Mouse (Mus musculus): ENCODE data around the gene Armh1.
"Not testable (repeated sequence)": the region's sequence is repeated elsewhere in the genome, so short reads cannot be mapped to it uniquely, and the experiment has no call there.

Armh1 gene

GRCm38 (mm10) chr4:117221836-117222235 lies 30.1 kb downstream of the Armh1 start:
- no peak for DNase-seq (ENCODE audit: low spot score in 2 of 2)

- no peak for DNase-seq (ENCODE audit: low spot score in 2 of 2)
Measured at GRCm38 (mm10) chr4:117220741-117221515, 31.0 kb downstream of the Armh1 start.

GRCm38 (mm10) chr4:117218517-117219219 lies 33.3 kb downstream of the Armh1 start:
- peak; percentile 53 to 59 for DNase-seq (ENCODE audit: low spot score in 2 of 2)

GRCm38 (mm10) chr4:117217029-117217428 lies 34.9 kb downstream of the Armh1 start:
- DNase-seq (ENCODE audit: low spot score in 2 of 2) = peak in 1 of 2 experiments; percentile 35

- DNase-seq (ENCODE audit: low spot score in 2 of 2) = no peak
Measured at GRCm38 (mm10) chr4:117214250-117214649, 37.7 kb downstream of the Armh1 start.

GRCm38 (mm10) chr4:117210147-117211074 lies 41.5 kb downstream of the Armh1 start:
- DNase-seq (ENCODE audit: low spot score in 2 of 2) = peak; percentile 52 to 56

GRCm38 (mm10) chr4:117209592-117209991 lies 42.3 kb downstream of the Armh1 start:
- no peak for DNase-seq (ENCODE audit: low spot score in 2 of 2)

- DNase-seq (ENCODE audit: low spot score in 2 of 2) = no peak
Measured at GRCm38 (mm10) chr4:117202992-117203354, 49.0 kb downstream of the Armh1 start.

GRCm38 (mm10) chr4:117202046-117202991 lies 49.6 kb downstream of the Armh1 start:
- DNase-seq (ENCODE audit: low spot score in 2 of 2) = peak in 1 of 2 experiments; percentile 32

GRCm38 (mm10) chr4:117191804-117192203 lies 60.1 kb downstream of the Armh1 start:
- no peak for DNase-seq (ENCODE audit: low spot score in 2 of 2)

GRCm38 (mm10) chr4:117190660-117191059 lies 61.3 kb downstream of the Armh1 start:
- DNase-seq (ENCODE audit: low spot score in 2 of 2) = no peak

GRCm38 (mm10) chr4:117189856-117190543 lies 61.9 kb downstream of the Armh1 start:
- DNase-seq (ENCODE audit: low spot score in 2 of 2) = peak; percentile 15 to 17

GRCm38 (mm10) chr4:117189382-117189855 lies 62.5 kb downstream of the Armh1 start:
- DNase-seq (ENCODE audit: low spot score in 2 of 2) = peak; percentile 83 to 85

GRCm38 (mm10) chr4:117188969-117189368 lies 63.0 kb downstream of the Armh1 start:
- DNase-seq (ENCODE audit: low spot score in 2 of 2) = no peak

GRCm38 (mm10) chr4:117182759-117183096 lies 69.2 kb downstream of the Armh1 start:
- DNase-seq (ENCODE audit: low spot score in 2 of 2) = not testable (repeated sequence)

- DNase-seq (ENCODE audit: low spot score in 2 of 2) = peak; percentile 96
Measured at GRCm38 (mm10) chr4:117181863-117182758, 69.8 kb downstream of the Armh1 start, which contains the start of gene Kif2c. TSS of gene Kif2c (minus strand) at chr4:117182639.

- DNase-seq (ENCODE audit: low spot score in 2 of 2) = no peak
Measured at GRCm38 (mm10) chr4:117169936-117170335, 82.0 kb downstream of the Armh1 start.
